Mouse (Mus musculus) neural tube, embryonic 10.5 days (tissue): ENCODE measurements around the gene Wasf2.
"Not testable (repeated sequence)": the region's sequence is repeated elsewhere in the genome, so short reads cannot be mapped to it uniquely, and the experiment has no call there.

Experiments used
- DNase-seq: peaks from one replicate; pipeline ENCODE4 v3.0.0-alpha.2; 2017; ENCODE audit warnings: low spot score; ENCODE audit errors: extremely low spot score

Wasf2 gene

DNA sequence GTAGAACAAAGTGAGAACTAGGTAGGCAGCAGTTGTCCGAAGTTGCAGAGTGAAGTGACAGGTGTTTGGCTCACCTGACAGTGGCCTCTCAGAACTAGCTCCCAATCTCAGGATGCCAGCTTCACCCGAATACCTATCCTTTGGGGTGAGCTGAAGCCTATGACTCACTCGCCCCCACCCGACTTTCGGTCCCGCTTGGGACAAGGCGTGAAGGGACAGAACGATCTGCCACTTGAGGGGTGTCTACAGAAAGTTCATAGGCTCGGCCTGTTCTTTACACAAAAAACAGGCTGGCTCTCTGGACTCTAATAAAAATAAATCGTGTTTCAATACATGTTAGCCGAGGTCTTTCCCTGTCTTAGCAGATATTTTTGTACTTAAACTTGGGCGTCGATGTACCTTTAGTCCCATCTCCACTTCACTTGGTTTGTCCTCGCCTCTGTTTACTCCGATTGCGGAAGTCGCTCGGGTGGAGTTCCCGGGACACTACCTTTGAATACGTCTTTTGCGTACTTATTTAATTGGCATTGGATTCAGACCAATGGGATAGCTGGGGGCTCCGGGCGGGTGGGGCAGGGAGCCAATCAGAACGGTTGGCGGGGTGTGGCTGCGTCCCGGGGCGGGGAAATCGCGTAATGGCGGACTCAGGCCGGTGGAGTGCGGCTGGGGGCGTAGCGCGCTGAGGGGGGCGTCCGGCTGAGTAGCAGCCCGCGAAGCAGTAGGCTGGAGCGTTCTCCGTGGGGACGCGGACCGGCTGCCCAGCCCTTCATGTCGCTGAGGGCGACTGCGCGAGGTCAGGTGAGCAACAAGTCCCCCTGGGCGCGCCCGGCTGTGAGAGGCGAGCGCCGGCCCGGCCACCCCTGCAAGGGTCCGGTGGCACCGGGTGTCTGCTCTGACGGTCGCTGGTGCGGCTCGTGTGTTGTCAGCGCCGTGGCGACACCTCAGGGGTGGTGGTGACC is at the start of gene Wasf2:
Gene Wasf2 (plus strand): TSS at position 575 of the 959 bp plus-strand sequence.
- DNase-seq = peak; percentile 92

- DNase-seq = no peak
Observed at GRCm38 (mm10) chr4:133080862-133081261, 49.4 kb upstream of the Wasf2 start.

GRCm38 (mm10) chr4:133082216-133082773 is 48.0 kb upstream of the Wasf2 start:
- no peak for DNase-seq

DNA sequence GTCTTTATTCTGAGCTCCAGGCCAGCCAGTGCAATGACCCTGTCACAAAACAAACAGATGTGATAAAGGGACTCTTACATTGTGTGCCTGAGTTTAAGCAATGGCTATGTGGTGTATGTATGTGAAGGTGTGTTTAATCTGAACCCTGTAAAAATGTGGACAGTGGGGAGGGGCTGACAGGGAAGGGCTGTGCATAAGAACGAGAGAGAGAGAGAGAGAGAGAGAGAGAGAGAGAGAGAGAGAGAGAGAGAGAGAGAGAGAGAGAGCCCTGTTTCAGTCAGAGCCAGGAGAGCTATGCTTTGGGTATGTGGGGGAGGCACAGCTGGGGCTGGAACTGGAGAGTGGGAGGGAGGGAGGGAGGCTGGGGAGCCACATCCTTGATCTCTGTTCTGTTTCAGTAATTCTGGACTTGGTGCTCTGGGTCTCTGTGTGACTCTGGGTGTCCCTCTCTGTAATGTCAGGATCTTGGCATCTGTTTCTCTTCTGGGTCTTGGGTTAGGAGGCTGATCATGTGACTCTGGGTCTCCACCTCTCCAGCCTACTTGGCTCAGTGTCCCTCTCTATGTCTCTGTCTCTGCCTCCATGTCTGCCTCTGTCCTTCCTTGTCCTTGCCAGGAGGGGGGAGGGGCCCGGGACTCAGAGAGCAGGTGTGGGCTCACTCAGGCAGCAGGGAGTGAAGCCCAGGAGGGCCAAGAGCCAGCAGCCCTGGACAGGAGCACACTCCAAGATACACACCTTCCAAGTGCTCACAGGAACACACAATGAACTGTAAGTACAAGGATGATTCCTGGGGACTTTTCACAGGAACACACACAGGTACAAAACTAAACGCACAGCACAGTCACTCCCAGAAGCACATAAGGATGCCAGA is 46.1 kb upstream of the Wasf2 start:
- no peak for DNase-seq

GRCm38 (mm10) chr4:133085011-133085782 is 45.1 kb upstream of the Wasf2 start:
- DNase-seq = no peak

GRCm38 (mm10) chr4:133085783-133086342 is 44.4 kb upstream of the Wasf2 start:
- DNase-seq = peak; percentile 56

DNA sequence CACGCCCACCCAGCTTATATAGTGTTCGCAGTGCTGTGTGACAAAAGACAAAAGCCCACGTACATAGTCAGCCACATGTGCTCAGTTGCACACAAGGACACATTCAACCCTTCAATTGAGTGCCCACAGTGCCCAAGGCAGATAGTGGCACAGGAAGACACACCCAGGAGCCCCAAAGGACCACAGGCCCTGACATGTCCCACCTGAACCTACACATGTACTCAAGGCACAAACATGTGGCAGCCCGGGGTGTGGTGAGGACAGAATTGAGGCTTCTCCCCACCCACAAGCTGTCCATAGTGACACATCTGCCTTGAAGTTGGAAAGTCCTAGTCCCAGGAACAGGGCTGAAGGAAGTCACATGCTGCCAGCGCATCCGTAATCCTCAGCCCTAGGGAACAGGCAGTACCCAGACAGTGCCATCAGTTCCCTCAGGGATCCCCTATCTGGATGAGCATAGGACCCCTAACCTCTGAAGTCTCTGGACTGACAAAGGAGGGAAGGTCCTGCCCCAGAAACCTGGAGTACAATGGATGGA is 43.1 kb upstream of the Wasf2 start:
- no peak for DNase-seq

- DNase-seq = no peak
Observed at GRCm38 (mm10) chr4:133087835-133088234, 42.5 kb upstream of the Wasf2 start.

DNA sequence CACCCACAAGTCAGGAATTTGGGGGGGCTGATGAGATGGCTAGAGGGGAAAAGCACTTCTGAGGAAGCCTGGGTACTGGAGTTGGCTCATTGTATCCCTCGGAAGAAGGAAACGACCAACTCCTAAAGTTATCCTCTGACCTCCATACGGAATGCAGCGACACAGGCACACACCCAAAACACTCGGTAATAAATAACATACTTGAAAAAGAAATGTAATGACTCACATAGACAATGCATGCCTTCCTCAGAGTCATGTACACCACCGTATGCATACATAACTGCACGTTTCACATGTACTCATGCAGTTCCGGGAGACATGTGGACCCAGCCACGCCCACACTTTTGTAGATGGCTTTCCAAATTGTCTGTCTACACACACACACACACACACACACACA is 41.0 kb upstream of the Wasf2 start:
- DNase-seq = no peak

DNA sequence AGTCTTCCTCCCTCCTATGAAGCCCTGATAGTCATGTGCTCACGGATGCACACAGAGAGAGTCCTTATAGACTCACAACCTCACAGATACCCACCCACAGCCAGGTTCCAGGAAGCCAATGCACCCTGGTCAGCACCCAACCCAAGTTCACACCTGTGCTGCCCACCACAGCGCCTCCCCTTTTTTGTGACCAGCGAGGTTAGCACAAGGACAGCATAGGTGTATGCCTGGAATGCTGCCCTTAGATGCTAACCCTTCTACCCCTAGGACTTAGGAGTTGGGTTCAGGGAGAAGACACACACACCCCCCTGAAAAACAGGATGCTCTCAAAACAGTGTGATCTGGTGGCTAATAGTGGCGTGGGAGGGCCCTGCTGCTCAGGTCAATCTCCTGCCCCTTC is 40.5 kb upstream of the Wasf2 start:
- no peak for DNase-seq

- no peak for DNase-seq
Observed at GRCm38 (mm10) chr4:133090276-133090719, 40.0 kb upstream of the Wasf2 start.

- no peak for DNase-seq
Observed at GRCm38 (mm10) chr4:133090720-133091458, 39.4 kb upstream of the Wasf2 start.

- DNase-seq = no peak
Observed at GRCm38 (mm10) chr4:133091459-133091785, 38.9 kb upstream of the Wasf2 start.

- peak; percentile 56 for DNase-seq
Observed at GRCm38 (mm10) chr4:133092453-133092901, 37.8 kb upstream of the Wasf2 start.

DNA sequence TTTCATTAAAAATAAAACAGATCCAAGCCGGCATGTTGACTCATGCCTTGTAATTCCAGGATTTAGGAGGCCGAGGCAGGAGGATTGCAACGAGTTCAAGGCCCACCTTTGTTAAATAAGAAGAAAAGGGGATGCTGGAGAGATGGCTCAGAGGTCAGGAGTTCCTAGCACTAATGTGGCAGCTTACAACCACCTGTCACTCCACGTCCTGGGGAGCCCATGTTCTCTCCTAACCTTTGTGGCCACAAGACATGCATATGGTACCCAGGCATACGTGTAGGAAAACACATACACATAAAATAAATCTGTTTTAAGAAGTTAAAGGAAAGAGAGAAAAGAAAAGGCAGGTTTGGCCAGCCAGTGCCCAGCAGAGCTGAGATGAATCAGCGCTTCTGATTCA is 37.2 kb upstream of the Wasf2 start:
- no peak for DNase-seq

DNA sequence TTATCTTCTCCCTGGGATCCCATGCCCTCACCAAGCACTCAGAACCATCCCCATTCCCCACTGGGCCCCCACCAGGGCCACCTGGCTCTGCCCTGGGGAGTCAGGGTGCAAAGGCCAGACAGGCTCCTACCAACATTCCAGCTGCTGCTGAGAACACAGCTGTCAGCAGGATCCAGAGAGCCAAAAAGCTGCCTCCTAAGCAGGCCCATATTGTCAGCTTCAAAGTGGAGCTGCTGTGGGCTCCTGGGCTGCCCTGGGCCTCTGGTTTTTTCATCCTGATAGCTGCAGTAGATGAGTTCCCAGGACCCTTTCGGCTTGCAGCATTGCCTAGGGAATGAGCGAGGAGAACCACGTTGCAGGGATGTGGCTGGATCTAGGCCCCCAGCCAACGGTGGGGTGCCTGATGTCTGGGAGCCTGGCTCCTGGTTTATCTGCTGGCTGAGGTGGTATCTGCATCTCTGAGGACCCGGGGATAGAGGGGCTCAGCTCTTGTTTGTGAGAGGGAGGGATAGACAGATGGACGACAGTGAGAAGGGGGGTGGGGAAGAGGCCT is 36.7 kb upstream of the Wasf2 start:
- DNase-seq = no peak

- no peak for DNase-seq
Observed at GRCm38 (mm10) chr4:133094255-133094654, 36.0 kb upstream of the Wasf2 start.

DNA sequence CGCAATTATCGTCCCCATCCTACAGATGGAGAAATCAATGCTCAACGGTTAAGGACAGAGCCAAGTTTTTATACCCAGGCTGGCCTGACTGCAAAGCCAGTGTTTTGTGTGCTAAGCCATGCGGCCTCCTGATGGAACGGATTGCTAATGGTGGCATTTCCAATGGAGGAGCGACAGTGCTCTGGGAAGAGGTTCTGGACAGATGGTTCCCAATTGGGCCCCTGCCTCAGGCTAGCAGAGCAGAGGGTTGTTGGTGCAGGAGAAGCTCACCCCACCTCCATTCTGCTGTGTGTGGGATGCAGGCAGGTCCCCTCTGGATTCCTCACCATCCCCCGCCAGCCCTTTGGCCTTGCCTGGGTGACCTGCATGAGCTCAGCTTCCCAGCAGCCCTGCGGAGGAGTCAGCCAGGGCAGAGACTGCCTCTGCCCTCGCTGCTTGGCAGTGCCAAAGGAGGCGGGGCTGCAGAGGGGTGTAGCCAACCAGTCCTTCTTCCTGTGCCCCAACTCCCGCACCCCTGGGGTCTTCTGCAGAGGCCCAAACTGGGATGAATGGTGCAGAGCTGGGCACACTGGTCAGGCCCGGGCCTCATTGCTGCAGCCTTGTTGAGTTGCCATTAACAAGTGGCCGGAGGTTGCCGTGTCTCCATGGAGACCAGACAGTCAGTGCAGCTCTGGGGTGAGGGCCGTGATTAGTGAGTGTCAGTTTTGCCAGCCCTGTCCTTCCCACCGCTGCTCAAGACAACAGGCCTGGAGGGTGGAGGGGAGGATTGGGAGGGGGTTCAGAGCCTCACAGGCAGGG is 35.2 kb upstream of the Wasf2 start:
- DNase-seq = peak; percentile 81

- DNase-seq = not testable (repeated sequence)
Observed at GRCm38 (mm10) chr4:133095734-133096065, 34.6 kb upstream of the Wasf2 start.
